ENCODE assay signal across 8 mouse cellular contexts in the genomic region with DNA sequence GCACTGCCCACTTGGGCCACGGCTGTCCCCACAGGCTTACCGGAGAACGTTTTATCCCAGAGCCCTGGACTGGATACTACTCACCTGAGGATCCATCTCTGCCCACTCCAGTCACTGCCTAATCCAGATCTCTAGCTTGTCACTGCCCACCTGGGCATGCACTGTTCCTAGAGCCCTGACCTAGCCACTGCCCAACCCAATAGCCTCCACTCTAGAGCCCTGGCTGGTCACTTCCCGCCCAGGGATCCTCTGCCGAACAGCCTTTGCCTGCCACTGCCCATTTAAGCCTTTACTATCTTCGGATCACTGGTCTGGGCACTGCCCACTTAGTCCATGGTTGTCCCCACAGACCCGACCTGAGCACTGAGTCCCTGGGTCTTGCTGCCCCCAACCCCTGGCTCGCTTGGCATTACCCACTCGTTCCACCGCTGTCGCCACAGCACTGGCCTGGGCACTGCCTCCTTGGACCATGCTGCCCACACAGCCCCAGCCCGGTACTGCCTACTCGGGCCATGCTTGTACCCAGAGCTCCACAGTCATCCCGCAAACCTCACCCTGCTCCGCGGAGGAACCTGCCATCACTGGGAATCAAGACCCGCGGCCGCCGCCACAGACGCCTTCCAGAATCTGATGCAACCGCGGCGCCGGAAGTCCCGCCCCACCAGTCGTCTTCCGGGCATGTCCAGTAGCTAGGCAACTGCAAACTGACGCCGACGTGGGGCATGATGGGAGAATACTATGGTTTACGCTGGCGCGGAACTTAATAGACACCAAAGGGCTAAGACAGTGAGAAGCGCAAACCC. TPM values are rescaled to one million over a fixed set of nuclear protein-coding genes. Genes with fewer than 3 reads are reported as not detected.
DNase-seq lines count a peak whose midpoint lies in the region; ATAC-seq lines count a peak whose summit lies in the region.

A gene (minus strand): TSS at position 663 of the 803 bp plus-strand sequence.

- WGBS in hindbrain, embryonic 14.5 days: 3% methylated on average over 35 of the region's 35 CpGs

- DNase-seq in R1 (ENCODE audit: low read depth, low spot score): peak; percentile 99
- DNase-seq in cerebellum, postnatal 25 days: peak; percentile 91 to 95
- peak; percentile 85 to 88 for DNase-seq in frontal cortex, postnatal 25 days (ENCODE audit: low spot score in 2 of 2)
- DNase-seq in hindbrain, embryonic 14.5 days (ENCODE audit: low spot score): peak; percentile 92
- peak; percentile 89 to 90 for DNase-seq in layer of hippocampus, postnatal 36 days
- DNase-seq in lung, postnatal 36 days: peak; percentile 99
- DNase-seq in retina, postnatal 1 day: peak; percentile 99
- DNase-seq in urinary bladder, adult 18-20 months (ENCODE audit: low spot score in 2 of 2): peak; percentile 91 to 92

- H3K36me3 ChIP-seq in hindbrain, embryonic 14.5 days (replicated peaks; ENCODE audit: control insufficient read depth, insufficient read depth): no peaks in the 10 kb centered on the region; the same call in 1 of the 2 replicates

- ATAC-seq in hindbrain, embryonic 14.5 days (ENCODE audit: low FRiP score): peak; percentile 98

- H3K9me3 ChIP-seq in hindbrain, embryonic 14.5 days (ENCODE audit: control insufficient read depth, low read length): no peaks in the 10 kb centered on the region

- peak within 1 kb of the TSS; percentile 59 for H3K27ac ChIP-seq in hindbrain, embryonic 14.5 days

- H3K27me3 ChIP-seq in hindbrain, embryonic 14.5 days (ENCODE audit: control insufficient read depth, insufficient read depth, low read length): no peaks in the 10 kb centered on the region

- H3K9ac ChIP-seq in hindbrain, embryonic 14.5 days: peak within 1 kb of the TSS; percentile 93

- H3K4me2 ChIP-seq in hindbrain, embryonic 14.5 days (replicated peaks): peak within 1 kb of the TSS; percentile 87

- peaks cover 11% of the 10 kb centered on the region for H3K4me1 ChIP-seq in hindbrain, embryonic 14.5 days (replicated peaks; ENCODE audit: control insufficient read depth, insufficient read depth, low read length)

- peak within 1 kb of the TSS; percentile 77 for H3K4me3 ChIP-seq in hindbrain, embryonic 14.5 days (replicated peaks; ENCODE audit: low read length)

RNA-seq across cellular contexts. Expression of the gene that starts here (rescaled TPM):
- 62.4 and 70.5 TPM in 2 replicates for polyA plus RNA-seq in hindbrain, embryonic 14.5 days (2014; fragmentation: Nextera tagmentation; extraction: Ambion mirVana)
- 10 to 100 TPM; 46.3 to 51.5 TPM for total RNA-seq in layer of hippocampus, postnatal 36 days (2021)

Comparison
In these comparisons a context has a peak if more than half of its experiments do, and no peak if none do; other contexts are left out.
1. Peak in every context shown above with its lines: DNase-seq, ATAC-seq, H3K4me3 ChIP-seq and H3K27ac ChIP-seq.